Mouse (Mus musculus) thymus, adult 2 months (tissue): ENCODE results near the gene Spdye4c. TPM values are rescaled to one million over a fixed set of nuclear protein-coding genes. Genes with fewer than 3 reads are reported as not detected.

ENCODE experiments used
- DNase-seq: peaks from one replicate; pipeline ENCODE4 v3.0.0; 2021
- H3K27ac ChIP-seq: fragments of 200-500 bp; 2 replicates; pipeline ENCODE4 v1.5.1; 2012; ENCODE audit warnings: low read length, control low read depth; ENCODE audit not compliant: control insufficient read depth, insufficient read depth
- H3K27me3 ChIP-seq: fragments of 200-500 bp; 2 replicates; pipeline ENCODE4 v1.6.1; 2012; ENCODE audit warnings: mild to moderate bottlenecking, low read length, moderate library complexity, mixed read lengths; ENCODE audit not compliant: control insufficient read depth, insufficient read depth
- H3K36me3 ChIP-seq: fragments of 200-500 bp; 2 replicates; pipeline ENCODE4 v1.6.1; 2012; ENCODE audit warnings: mild to moderate bottlenecking, low read length, moderate library complexity; ENCODE audit not compliant: control insufficient read depth, insufficient read depth
- H3K4me1 ChIP-seq: fragments of 200-500 bp; replicated peaks from 2 replicates; pipeline ENCODE4 v1.6.1; 2012; ENCODE audit warnings: low read length; ENCODE audit not compliant: control insufficient read depth, insufficient read depth
- H3K4me3 ChIP-seq: fragments of 200-500 bp; 2 replicates; pipeline ENCODE4 v1.5.1; 2012; ENCODE audit warnings: mild to moderate bottlenecking, low read length, control low read depth, moderate library complexity; ENCODE audit not compliant: control insufficient read depth, insufficient read depth
- CTCF ChIP-seq: fragments of 200-500 bp; IDR thresholded peaks from 2 replicates; pipeline ENCODE4 v1.5.1; 2012; ENCODE audit warnings: mild to moderate bottlenecking, control low read depth, low read length, moderate library complexity, borderline replicate concordance; ENCODE audit not compliant: control insufficient read depth, poor library complexity, insufficient read depth; ENCODE audit errors: extremely low read depth
- POLR2A ChIP-seq: fragments of 200-500 bp; IDR thresholded peaks from 2 replicates; pipeline ENCODE4 v1.6.1; 2012; ENCODE audit warnings: mild to moderate bottlenecking, low read length, control low read depth, moderate library complexity; ENCODE audit not compliant: control insufficient read depth, poor library complexity, insufficient read depth; ENCODE audit errors: extremely low read depth
- WGBS: fragments of 180-500 bp; shearing (Covaris S2); methylation state at CpG from one replicate; pipeline ENCODE4 v1.1.7; 2018; 5-methylcytosine and 5-hydroxymethylcytosine counted together
- polyA plus RNA-seq: library from polyadenylated mRNA; depleted of rRNA; stranded (reverse); fragments of >200 nt; gene quantifications from 2 replicates; pipeline ENCODE4 v1.2.3, GENCODE M21; 2012

Spdye4c gene
- polyA plus RNA-seq, 1 experiment, result not detected

DNA sequence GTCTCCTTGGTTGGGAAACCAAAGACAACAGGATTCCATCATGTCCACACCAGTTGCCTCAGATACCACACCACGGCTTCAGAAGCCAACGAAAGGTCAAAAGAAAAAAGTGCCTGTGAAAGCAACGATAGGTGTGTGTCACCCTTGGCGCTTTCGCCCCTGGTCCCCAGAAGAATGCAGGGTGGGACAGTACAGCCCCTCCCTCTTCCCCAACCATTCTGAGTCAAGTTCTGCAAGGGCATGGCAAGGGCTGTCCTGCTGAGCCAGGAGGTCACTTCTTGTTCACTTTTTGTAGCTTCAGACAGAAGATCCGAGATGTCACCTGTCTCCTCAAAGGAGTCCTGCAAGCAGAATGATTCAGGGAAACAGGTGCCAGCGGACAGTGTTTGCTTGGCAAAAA lies 1.3 kb downstream of the Spdye4c start:
- Histone ChIP-seq H3K4me1 (no peaks in the 10 kb centered on the region), H3K27ac (no peak overlapping the region), H3K36me3 (no peaks in the 10 kb centered on the region), H3K4me3 (no peak overlapping the region), H3K27me3 (no peaks in the 10 kb centered on the region)
- TF ChIP-seq POLR2A (no peak), CTCF (no peak)
- no peak for DNase-seq
- WGBS, result 93% methylated on average over 7 of the region's 7 CpGs

DNA sequence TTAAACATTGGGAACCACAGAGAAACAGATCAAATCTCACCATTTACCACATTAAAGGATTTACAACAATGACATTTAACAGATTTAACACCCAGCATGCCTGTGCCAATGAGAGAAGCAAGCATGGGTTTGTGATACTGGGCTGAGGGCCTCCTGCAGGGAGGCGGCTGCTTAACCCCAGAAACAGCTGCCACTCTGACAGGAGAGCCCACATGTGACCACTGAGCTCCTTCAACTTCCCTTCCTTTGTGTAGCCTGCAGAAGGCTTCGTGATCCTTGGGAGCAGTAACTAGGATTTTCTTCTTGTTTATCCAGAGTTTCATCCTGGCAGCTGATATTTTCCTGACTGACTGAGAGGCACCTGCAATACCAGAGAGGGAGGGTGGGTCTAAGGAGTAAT lies 10.5 kb downstream of the Spdye4c start:
- no peaks in the 10 kb centered on the region for H3K36me3 ChIP-seq
- H3K4me1 ChIP-seq, result no peaks in the 10 kb centered on the region
- H3K27ac ChIP-seq, result no peak overlapping the region
- TF ChIP-seq CTCF (no peak), POLR2A (no peak)
- no peak for DNase-seq
- no peaks in the 10 kb centered on the region for H3K27me3 ChIP-seq
- H3K4me3 ChIP-seq, result no peak overlapping the region
- WGBS, result 18% methylated on average over 2 of the region's 2 CpGs

DNA sequence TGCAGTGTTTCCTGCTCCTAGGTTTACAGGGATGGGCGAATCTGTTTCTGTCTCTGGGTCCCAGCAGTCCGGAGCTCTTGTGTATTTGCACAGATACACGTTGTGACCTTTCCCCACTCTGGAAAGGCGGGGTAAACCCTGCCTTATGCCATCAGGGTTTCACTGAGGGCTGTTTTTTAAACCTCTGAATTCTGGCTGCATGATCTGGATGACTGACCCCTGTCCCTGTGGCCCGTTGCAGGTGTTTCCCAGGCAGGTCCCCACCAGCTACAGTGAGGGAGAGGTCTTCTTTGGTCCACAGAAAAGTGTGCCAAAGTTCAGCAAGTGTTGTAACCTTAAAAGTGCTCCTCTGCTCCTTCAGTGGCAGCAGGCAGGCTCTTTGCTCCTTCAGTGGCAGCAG lies 18.3 kb downstream of the Spdye4c start:
- H3K36me3 ChIP-seq, result peaks cover 30% of the 10 kb centered on the region
- no peak for DNase-seq
- TF ChIP-seq POLR2A (no peak), CTCF (no peak)
- H3K27ac ChIP-seq, result no peak overlapping the region
- H3K4me3 ChIP-seq, result no peak overlapping the region
- no peaks in the 10 kb centered on the region for H3K4me1 ChIP-seq
- no peaks in the 10 kb centered on the region for H3K27me3 ChIP-seq
- 91% methylated on average over 5 of the region's 5 CpGs for WGBS

DNA sequence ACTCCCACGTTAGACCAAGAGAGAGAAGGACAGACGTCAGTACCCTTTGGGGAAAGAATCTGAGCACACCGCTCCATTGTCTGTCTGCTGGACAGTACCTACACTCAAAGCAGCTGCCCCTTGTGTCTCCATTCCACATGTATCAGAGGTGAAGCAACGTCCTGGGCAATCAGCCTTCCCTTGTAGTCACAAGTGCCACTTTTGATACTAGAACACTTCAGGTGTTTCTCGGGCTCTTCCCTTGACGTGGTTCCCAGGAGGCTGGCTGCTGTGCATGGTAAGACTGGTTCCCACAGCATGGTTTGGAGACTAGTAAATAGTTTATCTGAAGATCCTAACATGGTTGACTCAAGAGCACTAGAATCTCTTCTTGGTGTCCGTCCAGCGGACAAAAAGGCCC lies 20.2 kb downstream of the Spdye4c start:
- WGBS, result 98% methylated on average over 8 of the region's 8 CpGs
- TF ChIP-seq CTCF (no peak), POLR2A (no peak)
- Histone ChIP-seq H3K4me3 (no peak overlapping the region), H3K27ac (no peak overlapping the region), H3K27me3 (no peaks in the 10 kb centered on the region), H3K4me1 (no peaks in the 10 kb centered on the region), H3K36me3 (peaks cover 43% of the 10 kb centered on the region)
- DNase-seq, result no peak

DNA sequence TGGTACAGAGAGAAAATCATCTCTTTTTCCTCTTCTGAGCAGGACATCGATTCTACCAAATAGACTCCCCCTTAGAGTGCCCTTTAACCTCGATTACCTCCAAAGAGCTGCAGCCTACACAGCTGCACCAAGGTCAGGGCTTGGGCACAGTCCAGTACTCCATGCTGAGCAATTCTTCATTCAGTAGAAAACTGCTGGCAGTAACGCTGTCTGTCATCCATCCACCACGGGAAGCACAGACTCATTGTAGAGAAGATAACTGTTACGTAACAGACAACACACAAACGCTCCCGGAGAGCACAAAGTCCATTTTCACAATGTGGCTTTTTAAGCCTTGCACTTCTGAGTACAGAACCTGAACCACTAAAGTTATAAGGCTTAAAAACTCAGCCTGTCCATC lies 21.3 kb downstream of the Spdye4c start:
- Histone ChIP-seq H3K27me3 (no peaks in the 10 kb centered on the region), H3K36me3 (peaks cover 54% of the 10 kb centered on the region), H3K27ac (no peak overlapping the region), H3K4me3 (no peak overlapping the region), H3K4me1 (no peaks in the 10 kb centered on the region)
- DNase-seq, result no peak
- 96% methylated on average over 7 of the region's 7 CpGs for WGBS
- TF ChIP-seq CTCF, result no peak
- no peak for TF ChIP-seq POLR2A

DNA sequence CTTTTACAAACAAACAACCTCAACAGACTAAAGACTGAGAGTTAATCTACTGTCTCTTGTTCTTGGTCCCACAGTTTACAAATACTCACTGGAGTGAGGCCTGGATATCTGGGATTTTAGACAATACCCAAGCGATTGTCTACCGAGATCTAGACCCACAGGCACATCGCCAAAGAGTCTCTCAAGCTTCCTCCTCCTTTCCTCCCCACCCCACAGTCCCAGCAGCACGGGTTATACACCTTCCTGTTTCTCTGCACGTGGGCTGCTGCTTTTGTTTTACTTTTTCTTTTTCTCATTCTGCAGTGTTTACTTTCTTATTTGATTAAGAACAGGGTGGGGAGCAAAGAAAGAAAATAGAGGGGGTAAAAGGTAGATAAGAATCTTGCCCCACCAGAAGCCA lies 22.4 kb downstream of the Spdye4c start:
- Histone ChIP-seq H3K27ac (no peak overlapping the region), H3K4me1 (no peaks in the 10 kb centered on the region), H3K36me3 (peaks cover 65% of the 10 kb centered on the region), H3K27me3 (no peaks in the 10 kb centered on the region), H3K4me3 (no peak overlapping the region)
- WGBS, result 24% methylated on average over 5 of the region's 5 CpGs
- DNase-seq, result no peak
- TF ChIP-seq CTCF (no peak), POLR2A (no peak)

DNA sequence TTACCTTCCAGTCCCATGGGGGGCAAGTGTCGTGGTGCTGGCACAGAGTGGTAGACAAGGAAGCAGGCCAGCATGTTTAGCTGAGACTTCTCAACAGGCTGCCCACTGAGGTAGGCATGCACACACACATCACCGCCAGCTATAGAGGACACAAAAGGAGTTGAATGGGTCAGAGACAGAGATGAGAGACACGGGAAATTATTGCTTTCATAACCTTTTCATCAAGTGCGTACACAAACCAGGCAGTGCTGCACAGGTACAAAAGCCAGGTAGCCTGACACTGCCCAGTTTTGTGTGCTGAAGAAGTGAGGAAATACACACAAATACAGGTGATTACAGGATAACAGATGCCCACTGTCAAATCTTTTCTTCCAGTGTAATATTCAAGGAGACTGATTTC lies 24.4 kb downstream of the Spdye4c start:
- WGBS, result 95% methylated on average over 4 of the region's 4 CpGs
- peaks cover 85% of the 10 kb centered on the region for H3K36me3 ChIP-seq

More for the DNA sequence above, 24.4 kb downstream of the Spdye4c start:
- DNase-seq, result no peak
- Histone ChIP-seq H3K4me3 (no peak overlapping the region), H3K27ac (no peak overlapping the region), H3K4me1 (no peaks in the 10 kb centered on the region), H3K27me3 (no peaks in the 10 kb centered on the region)
- TF ChIP-seq CTCF (no peak), POLR2A (no peak)
